Comparison of ENCODE assay signal across 20 mouse cellular contexts in the genomic region with DNA sequence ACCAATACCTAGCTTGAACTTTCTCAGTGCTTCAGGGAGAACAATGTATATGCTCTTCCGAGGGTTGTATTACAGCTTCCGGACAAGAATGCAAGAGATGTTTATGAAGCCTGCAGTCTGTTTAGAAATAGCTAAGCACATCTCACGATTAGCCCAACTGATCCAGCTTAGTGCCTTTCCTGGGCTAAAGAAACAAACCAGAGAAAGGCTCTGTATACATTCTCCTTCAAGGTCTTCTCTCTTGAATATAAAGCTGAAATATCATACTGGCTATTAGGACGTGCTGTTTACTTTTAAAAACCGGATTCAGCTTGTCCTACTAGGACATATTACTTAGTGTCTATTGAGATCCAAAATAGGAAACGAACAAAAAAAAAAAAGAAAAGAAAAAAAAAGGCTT.
"Had no signal": no experiment of that assay in that cellular context is flagged by ENCODE, and none has a peak within 500 bp of the region (broad histone marks: within the 10 kb centered on the region; RNA-seq: fewer than 3 reads in every experiment).

No protein-coding gene starts in this region.

- H3K9ac ChIP-seq: liver, embryonic 12.5 days; liver, embryonic 14.5 days; midbrain, embryonic 12.5 days; neural tube, embryonic 13.5 days; neural tube, embryonic 15.5 days had no signal

- H3K27me3 ChIP-seq: liver, embryonic 12.5 days; neural tube, embryonic 13.5 days; neural tube, embryonic 15.5 days had no signal

- H3K4me2 ChIP-seq: liver, embryonic 12.5 days; midbrain, embryonic 12.5 days; neural tube, embryonic 13.5 days; neural tube, embryonic 15.5 days had no signal

- H3K9me3 ChIP-seq: liver, embryonic 12.5 days; midbrain, embryonic 10.5 days had no signal

- H3K4me3 ChIP-seq: liver, embryonic 12.5 days; midbrain, embryonic 10.5 days; midbrain, embryonic 12.5 days; myocyte; neural tube, embryonic 13.5 days; neural tube, embryonic 15.5 days had no signal

- H3K27ac ChIP-seq: liver, embryonic 12.5 days; liver, embryonic 14.5 days; midbrain, embryonic 10.5 days; midbrain, embryonic 12.5 days; neural tube, embryonic 13.5 days; neural tube, embryonic 15.5 days had no signal

- ATAC-seq: liver, embryonic 12.5 days; lung, postnatal 0 days; midbrain, embryonic 16.5 days had no signal

- DNase-seq: lung, adult 18-20 months; lung, postnatal 4 days; midbrain, embryonic 14.5 days; retina, postnatal 1 day; right cerebral cortex, adult 18-20 months; right cerebral cortex, postnatal 25 days; right cerebral cortex, postnatal 4 days; spleen, adult 18-20 months; thymus, adult 18-20 months; thymus, postnatal 14 days; thymus, postnatal 36 days had no signal

- H3K36me3 ChIP-seq: liver, embryonic 12.5 days; midbrain, embryonic 10.5 days; midbrain, embryonic 12.5 days; neural tube, embryonic 13.5 days; neural tube, embryonic 15.5 days had no signal

- H3K4me1 ChIP-seq: liver, embryonic 12.5 days; midbrain, embryonic 12.5 days; neural tube, embryonic 13.5 days; neural tube, embryonic 15.5 days had no signal
